Mouse (Mus musculus): ENCODE measurements around the gene Utrn. TPM values are rescaled to one million over a fixed set of nuclear protein-coding genes. Genes with fewer than 3 reads are reported as not detected.

Utrn gene
- total RNA-seq, 1 experiment from 2014 or later = 61.8 TPM

DNA sequence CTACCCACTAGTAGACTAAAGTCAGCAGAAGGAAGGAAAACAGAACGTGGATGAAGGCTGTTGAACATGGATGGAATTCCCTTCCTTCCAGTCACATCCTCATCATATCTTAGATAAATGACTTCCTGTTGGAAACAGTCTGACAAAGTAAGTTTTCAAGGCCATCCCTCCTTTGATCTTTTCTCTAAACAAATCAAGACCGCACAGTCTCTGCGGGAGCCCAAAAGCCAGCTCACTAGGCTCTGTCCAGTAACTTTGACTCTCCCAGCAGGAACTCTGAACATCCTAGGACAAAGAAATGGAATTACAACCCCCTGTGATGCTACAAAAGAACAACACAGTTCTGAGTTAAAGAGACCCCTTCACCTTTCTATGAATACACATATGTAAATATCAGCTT lies 106.5 kb downstream of the Utrn start:
- ATAC-seq (replicated peaks; ENCODE audit: insufficient number of reproducible peaks, low FRiP score, low TSS enrichment, poor library complexity, severe bottlenecking) = no peak

DNA sequence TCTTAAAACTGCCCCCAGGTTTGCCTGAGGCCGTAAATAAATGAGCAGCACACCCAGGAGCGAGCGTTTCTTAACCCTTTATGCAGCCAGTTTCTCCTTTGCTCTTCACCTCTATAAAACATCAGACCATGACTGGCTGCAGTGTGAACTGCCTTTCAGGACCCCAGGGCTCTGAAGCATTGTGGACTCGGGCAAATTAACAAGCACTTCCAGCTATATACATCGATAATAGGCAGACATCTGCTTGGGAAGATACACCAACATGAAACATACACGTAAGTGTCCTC lies 110.5 kb downstream of the Utrn start:
- ATAC-seq (replicated peaks; ENCODE audit: insufficient number of reproducible peaks, low FRiP score, low TSS enrichment, poor library complexity, severe bottlenecking) = no peak

DNA sequence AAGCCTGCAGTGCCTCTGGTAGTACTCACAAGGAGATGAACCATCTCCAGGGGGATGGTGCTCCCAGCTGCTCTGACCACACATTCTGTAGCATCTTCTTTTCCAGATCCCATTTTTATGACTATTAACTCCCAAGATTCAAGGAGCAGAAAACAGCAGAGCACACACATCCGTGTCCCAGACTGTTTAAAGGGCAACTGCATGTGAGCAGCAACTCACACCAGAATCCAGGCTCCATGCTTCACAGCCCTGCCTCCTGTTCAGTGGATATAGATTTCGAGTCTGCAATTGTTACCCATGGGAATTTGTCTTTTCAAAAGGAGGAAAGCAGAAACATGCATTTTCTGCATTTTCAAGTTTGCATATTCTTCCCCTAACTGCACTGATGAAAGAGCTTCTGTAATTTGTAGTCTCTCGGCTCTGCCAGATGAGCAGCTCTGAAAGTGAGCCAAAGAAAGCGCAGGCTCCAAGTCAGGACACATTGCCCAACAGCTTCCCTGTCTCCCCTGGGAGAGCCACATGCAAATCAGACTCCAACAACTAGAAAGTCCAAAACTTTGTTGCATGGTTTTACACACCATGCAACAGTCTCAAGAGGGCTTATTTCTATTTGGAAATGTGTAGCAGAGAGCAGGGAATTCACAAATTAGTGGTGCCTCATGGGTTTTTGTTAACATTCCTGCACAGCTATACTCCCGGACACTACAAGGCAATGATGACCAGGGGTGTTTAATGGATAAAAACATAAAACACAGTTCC lies 111.0 kb downstream of the Utrn start:
- no peak for ATAC-seq (replicated peaks; ENCODE audit: insufficient number of reproducible peaks, low FRiP score, low TSS enrichment, poor library complexity, severe bottlenecking)

DNA sequence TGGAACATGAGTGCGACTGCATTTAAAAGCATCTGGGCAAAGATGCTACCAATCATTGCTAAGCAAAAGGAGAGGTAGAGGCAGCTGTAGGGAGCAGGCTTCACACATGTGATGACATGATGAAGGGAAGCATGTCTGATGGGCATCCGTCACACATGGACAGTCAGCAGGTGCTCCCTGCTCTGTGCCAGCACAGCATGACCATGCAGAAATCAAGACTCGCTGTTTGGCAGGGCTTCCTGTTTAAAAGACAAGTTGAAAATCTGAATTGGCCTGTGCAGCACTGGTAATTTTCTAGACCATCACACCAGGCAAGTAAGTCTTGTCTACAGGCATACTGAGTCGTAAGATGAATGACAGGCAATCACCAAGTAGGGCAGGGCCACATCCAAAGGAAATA lies 112.5 kb downstream of the Utrn start:
- no peak for ATAC-seq (replicated peaks; ENCODE audit: insufficient number of reproducible peaks, low FRiP score, low TSS enrichment, poor library complexity, severe bottlenecking)

DNA sequence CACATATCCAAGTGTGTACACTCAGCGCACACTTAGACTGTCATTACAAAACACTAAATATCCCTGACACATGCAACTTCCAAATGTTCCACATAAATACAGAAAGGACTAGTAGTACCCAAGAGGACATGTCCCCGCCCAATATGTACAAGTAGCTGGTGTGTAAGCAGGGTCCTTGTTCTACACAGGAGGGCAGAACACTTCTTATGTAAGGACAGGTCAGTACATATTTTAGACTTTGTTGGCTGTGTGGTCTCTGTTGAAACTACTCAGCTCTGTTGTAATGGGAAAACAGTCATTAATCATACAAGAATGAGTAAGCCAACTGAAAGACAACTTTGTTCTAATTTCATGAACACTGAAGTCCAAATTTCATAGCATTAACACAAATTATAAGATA lies 114.3 kb downstream of the Utrn start:
- no peak for ATAC-seq (replicated peaks; ENCODE audit: insufficient number of reproducible peaks, low FRiP score, low TSS enrichment, poor library complexity, severe bottlenecking)

DNA sequence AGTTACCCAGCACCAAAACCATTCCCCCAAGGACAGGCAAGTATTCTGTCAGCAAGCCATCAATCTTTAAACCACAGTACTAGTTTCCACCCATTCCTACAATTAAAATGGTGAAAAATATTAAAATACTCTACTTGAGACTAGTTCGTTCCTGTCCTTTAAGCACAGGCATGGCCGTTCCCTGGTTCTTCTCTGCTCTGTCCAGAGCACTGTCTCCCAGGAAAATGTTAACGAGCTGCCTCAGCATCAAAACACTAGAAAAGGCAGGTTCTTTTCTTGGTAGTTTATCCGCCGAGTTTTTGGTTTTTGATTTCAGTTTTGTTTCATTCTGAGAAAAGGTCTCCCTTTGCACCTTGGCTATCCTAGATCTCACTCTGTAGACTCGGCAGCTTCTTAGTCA lies 115.0 kb downstream of the Utrn start:
- ATAC-seq (replicated peaks; ENCODE audit: insufficient number of reproducible peaks, low FRiP score, low TSS enrichment, poor library complexity, severe bottlenecking) = no peak

DNA sequence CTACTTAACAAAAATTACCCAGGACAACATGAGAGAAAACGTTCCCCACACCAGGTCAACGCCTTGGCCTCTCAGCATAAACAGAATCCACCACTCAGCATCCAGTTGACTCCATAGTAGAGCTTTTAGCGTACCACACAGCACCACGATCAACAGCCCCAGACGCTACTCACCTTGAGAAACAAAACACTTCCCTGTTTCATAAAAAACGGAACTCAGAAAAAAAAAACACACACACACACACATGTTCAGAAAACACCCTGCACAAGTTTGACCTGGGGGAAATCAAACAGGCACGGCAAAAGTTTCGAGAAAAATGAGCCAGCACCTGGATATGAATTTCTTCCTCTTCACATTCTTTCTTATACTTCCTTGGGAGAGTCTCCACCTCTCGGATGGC lies 125.4 kb downstream of the Utrn start:
- no peak for ATAC-seq (replicated peaks; ENCODE audit: insufficient number of reproducible peaks, low FRiP score, low TSS enrichment, poor library complexity, severe bottlenecking)

- ATAC-seq (replicated peaks; ENCODE audit: insufficient number of reproducible peaks, low FRiP score, low TSS enrichment, poor library complexity, severe bottlenecking) = no peak
Observed at GRCm38 (mm10) chr10:12739302-12739987, 129.7 kb downstream of the Utrn start.

GRCm38 (mm10) chr10:12737926-12738325 lies 131.2 kb downstream of the Utrn start:
- no peak for ATAC-seq (replicated peaks; ENCODE audit: insufficient number of reproducible peaks, low FRiP score, low TSS enrichment, poor library complexity, severe bottlenecking)

- no peak for ATAC-seq (replicated peaks; ENCODE audit: insufficient number of reproducible peaks, low FRiP score, low TSS enrichment, poor library complexity, severe bottlenecking)
Observed at GRCm38 (mm10) chr10:12736861-12737835, 132.0 kb downstream of the Utrn start.

DNA sequence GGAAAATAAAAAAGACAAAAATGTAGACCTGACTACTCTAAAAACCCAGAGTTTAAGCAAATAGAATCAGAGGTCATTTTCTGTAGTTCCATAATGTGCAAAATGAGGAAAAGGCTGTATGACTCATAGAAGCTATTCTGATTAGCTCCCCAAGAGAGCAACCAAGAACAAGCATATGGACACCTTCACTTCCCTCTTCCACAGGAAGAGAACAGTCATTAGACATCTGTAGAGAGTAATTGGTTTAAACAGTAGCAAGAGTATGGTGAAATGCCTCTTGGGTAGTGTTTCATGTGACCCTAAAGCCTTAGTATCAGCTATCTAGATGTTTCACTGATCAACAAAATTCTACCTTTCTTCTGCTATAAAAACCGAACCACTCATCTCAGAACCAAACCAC lies 133.5 kb downstream of the Utrn start:
- no peak for ATAC-seq (replicated peaks; ENCODE audit: insufficient number of reproducible peaks, low FRiP score, low TSS enrichment, poor library complexity, severe bottlenecking)

DNA sequence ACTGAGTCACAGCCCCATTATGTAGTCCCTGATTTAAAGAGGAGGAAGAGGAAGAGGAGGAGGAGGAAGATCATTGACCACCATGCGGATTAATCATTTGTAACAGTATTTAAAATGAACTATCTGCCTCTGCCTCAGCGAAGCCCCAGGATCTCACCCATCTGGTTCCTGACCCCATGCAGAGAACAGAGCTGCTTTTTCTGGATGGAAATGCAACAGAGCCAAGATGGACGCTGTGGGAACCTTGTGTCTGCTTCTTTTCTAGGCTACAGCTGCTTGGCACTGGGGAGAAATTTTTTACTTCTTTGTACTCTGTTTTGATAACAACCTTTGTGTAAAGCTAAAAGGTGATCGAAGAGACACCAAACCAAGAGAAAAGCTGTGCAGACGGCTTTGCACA lies 137.7 kb downstream of the Utrn start:
- no peak for ATAC-seq (replicated peaks; ENCODE audit: insufficient number of reproducible peaks, low FRiP score, low TSS enrichment, poor library complexity, severe bottlenecking)

GRCm38 (mm10) chr10:12729635-12730034 lies 139.5 kb downstream of the Utrn start:
- ATAC-seq (replicated peaks; ENCODE audit: insufficient number of reproducible peaks, low FRiP score, low TSS enrichment, poor library complexity, severe bottlenecking) = no peak

DNA sequence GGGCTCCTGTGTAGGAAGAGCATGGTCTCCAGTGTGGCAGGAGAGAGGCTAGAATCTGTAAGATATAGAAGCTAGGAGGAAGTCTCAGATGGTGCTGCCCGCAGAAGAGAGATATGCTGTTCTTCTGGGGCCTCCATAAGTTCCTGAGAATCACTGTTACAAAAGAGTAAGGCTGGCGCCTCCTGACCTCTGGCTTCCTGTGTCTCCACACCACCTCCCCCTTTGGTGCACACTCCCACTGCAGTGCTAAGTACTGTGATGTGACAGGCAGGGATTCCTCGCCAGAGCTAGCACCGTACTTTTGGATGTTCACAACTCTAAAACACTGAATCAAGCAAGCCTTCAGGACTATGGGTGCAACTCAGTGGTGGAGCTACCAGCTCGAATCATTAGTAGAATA lies 140.1 kb downstream of the Utrn start:
- ATAC-seq (replicated peaks; ENCODE audit: insufficient number of reproducible peaks, low FRiP score, low TSS enrichment, poor library complexity, severe bottlenecking) = no peak

- no peak for ATAC-seq (replicated peaks; ENCODE audit: insufficient number of reproducible peaks, low FRiP score, low TSS enrichment, poor library complexity, severe bottlenecking)
Observed at GRCm38 (mm10) chr10:12727881-12728280, 141.3 kb downstream of the Utrn start.

DNA sequence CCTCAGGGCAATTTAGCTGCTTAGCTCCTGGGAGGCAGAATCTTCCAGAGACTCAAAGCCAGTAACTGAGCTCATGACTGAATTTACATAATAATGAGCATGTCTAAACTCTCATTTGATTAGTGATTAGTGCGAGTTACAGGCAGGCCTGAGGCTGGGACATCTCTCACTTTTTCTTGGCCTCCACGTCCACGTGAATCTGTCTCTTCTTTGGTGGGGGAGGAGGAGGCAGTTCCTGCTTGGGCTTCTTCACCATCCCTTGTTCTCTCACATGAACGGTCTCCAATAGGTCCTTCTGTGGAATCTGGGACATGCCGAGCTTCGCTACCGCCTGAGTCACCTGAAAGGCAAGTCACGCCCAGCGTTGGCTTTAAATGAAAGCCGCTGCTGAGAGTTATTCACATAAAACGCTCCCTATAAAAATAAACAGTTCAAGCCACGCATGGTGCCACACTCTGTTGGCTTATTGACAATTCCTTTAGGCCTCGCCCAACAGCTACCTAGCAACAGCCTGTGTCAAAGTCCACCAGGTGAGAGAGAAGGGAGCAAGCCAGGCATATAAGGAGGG lies 143.0 kb downstream of the Utrn start:
- ATAC-seq (replicated peaks; ENCODE audit: insufficient number of reproducible peaks, low FRiP score, low TSS enrichment, poor library complexity, severe bottlenecking) = no peak

DNA sequence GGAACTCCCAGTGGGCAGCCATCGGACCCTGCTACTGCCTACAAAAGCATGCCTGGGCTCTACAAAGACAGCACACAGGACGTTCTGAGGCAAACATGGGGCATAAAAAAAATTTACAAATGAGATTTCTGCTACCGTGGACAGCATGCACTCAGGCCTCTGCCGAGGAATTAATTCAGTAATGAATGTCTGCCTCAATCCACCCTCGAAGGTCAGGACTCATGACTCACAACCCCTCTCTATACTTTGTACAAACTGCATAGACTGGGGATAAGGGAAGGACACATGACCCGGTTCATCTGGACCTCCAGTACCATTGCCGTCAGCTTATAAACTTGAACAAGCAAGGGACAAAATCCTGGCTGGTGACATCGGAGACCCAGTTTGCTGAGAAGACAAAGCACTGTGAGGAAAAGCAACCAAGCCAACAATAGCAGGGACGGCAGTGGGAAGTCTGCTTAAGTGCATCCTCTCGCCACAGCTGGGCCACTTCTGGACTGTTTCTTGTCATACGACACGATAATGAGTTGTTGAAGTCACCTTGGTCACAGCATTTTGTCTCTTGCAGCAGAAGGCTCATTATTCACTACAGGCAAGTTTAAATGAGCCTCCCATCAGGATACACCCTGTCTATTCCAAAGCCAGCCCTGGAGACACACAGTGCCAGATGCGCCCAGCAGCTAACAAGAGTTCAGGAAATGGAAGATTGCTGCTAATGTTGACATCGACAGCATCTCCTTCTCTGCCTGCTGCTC lies 144.7 kb downstream of the Utrn start:
- no peak for ATAC-seq (replicated peaks; ENCODE audit: insufficient number of reproducible peaks, low FRiP score, low TSS enrichment, poor library complexity, severe bottlenecking)

DNA sequence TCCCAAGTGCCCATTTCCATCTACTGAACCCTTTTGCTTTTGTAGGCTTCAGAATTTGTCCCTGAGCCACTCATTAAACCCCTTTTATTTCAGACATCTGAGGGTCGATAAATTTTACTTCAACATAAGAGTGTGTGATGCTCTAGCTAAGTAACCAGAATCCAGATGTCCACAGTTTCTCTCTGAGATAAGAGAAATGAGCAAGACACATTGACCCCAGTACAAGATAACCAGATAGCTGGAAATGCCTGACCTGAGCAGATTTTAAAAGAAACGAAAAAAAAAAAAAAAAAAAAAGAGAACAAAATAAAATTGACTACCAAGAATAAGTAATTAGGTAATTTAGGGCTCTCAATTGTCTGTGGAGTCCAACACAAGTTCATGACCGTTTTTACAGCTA lies 145.9 kb downstream of the Utrn start:
- ATAC-seq (replicated peaks; ENCODE audit: insufficient number of reproducible peaks, low FRiP score, low TSS enrichment, poor library complexity, severe bottlenecking) = no peak

DNA sequence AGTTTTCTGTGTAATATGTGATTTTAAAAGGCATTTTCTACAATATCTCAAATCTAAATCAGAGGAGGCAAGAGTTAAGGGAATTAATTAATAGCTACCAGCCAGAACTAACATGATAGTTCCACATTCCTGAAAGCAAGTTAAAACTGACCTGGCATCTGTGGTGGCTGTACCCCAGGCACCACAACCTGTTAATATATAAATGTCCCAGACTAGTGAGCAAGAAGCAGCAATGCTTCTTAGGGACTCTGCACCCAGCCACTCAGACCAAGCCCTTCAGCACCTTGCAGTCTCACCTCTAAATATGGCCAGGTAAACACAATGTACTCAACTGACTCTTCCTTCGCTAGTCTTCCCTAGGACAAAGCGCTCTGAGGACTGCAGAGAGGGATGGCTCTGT lies 147.1 kb downstream of the Utrn start:
- ATAC-seq (replicated peaks; ENCODE audit: insufficient number of reproducible peaks, low FRiP score, low TSS enrichment, poor library complexity, severe bottlenecking) = no peak
